Mouse (Mus musculus) retina, adult 2 months (tissue): Measurements from ENCODE around the gene Cbln1.

ENCODE experiments used
- DNase-seq: peaks from one replicate; pipeline ENCODE4 v3.0.0-alpha.2; 2012; ENCODE audit warnings: low read depth, low spot score

Cbln1 gene

GRCm38 (mm10) chr8:87469931-87470833, 2.2 kb downstream of the Cbln1 start:
- DNase-seq, result no peak

- DNase-seq, result no peak
Measured at GRCm38 (mm10) chr8:87468958-87469815, 3.2 kb downstream of the Cbln1 start.

GRCm38 (mm10) chr8:87468416-87468957, 3.9 kb downstream of the Cbln1 start:
- DNase-seq, result no peak

- no peak for DNase-seq
Measured at GRCm38 (mm10) chr8:87467906-87468305, 4.5 kb downstream of the Cbln1 start.

- no peak for DNase-seq
Measured at GRCm38 (mm10) chr8:87466936-87467602, 5.3 kb downstream of the Cbln1 start.

GRCm38 (mm10) chr8:87466335-87466734, 6.1 kb downstream of the Cbln1 start:
- DNase-seq, result no peak

- DNase-seq, result no peak
Measured at GRCm38 (mm10) chr8:87464446-87464845, 8.0 kb downstream of the Cbln1 start.

- no peak for DNase-seq
Measured at GRCm38 (mm10) chr8:87461801-87462200, 10.6 kb downstream of the Cbln1 start.

GRCm38 (mm10) chr8:87456949-87457348, 15.5 kb downstream of the Cbln1 start:
- no peak for DNase-seq

- DNase-seq, result no peak
Measured at GRCm38 (mm10) chr8:87452815-87453214, 19.6 kb downstream of the Cbln1 start.

GRCm38 (mm10) chr8:87451737-87452136, 20.7 kb downstream of the Cbln1 start:
- no peak for DNase-seq

- no peak for DNase-seq
Measured at GRCm38 (mm10) chr8:87434592-87434991, 37.8 kb downstream of the Cbln1 start.

GRCm38 (mm10) chr8:87427188-87427587, 45.2 kb downstream of the Cbln1 start:
- no peak for DNase-seq

GRCm38 (mm10) chr8:87424706-87425105, 47.7 kb downstream of the Cbln1 start:
- no peak for DNase-seq

- no peak for DNase-seq
Measured at GRCm38 (mm10) chr8:87421697-87422096, 50.7 kb downstream of the Cbln1 start.
